26 mouse cellular contexts compared by ENCODE assay signal in genomic region chr11:34257548-34258189, GRCm38 (mm10). TPM values are rescaled to one million over a fixed set of nuclear protein-coding genes. Genes with fewer than 3 reads are reported as not detected.
"Had no signal": no experiment of that assay in that cellular context is flagged by ENCODE, and none has a peak within 500 bp of the region (broad histone marks: within the 10 kb centered on the region; RNA-seq: fewer than 3 reads in every experiment).

No protein-coding gene starts in this region.

- H3K9me3 ChIP-seq: liver, embryonic 13.5 days; liver, embryonic 15.5 days; lung, embryonic 15.5 days; megakaryocyte, embryonic 14.5 days; midbrain, embryonic 13.5 days; neural tube, embryonic 13.5 days; stomach, embryonic 15.5 days had no signal

- H3K27me3 ChIP-seq: liver, embryonic 13.5 days; liver, embryonic 15.5 days; lung, embryonic 15.5 days; megakaryocyte, embryonic 14.5 days; midbrain, embryonic 13.5 days; neural tube, embryonic 13.5 days; stomach, embryonic 15.5 days had no signal

- H3K9ac ChIP-seq: liver, embryonic 13.5 days; liver, embryonic 15.5 days; liver, postnatal 0 days; lung, embryonic 15.5 days; midbrain, embryonic 13.5 days; neural tube, embryonic 13.5 days; stomach, embryonic 15.5 days had no signal

- ATAC-seq: liver, postnatal 0 days; lung, postnatal 0 days; midbrain, embryonic 13.5 days had no signal

- H3K36me3 ChIP-seq: liver, embryonic 13.5 days; liver, embryonic 15.5 days; lung, embryonic 15.5 days; midbrain, embryonic 13.5 days; neural tube, embryonic 13.5 days; stomach, embryonic 15.5 days had no signal

- H3K4me1 ChIP-seq: liver, embryonic 15.5 days; lung, embryonic 15.5 days; megakaryocyte, embryonic 14.5 days; midbrain, embryonic 13.5 days; stomach, embryonic 15.5 days had no signal

- H3K27ac ChIP-seq: liver, embryonic 13.5 days; liver, embryonic 15.5 days; lung, embryonic 15.5 days; macrophage; midbrain, embryonic 13.5 days; neural tube, embryonic 13.5 days; stomach, embryonic 15.5 days; stomach, postnatal 0 days had no signal

- DNase-seq: liver, embryonic 13.5 days; liver, postnatal 0 days; lung, adult 2 months; lung, postnatal 14 days; lung, postnatal 36 days; right cerebral cortex, postnatal 14 days; thymus, adult 2 months; thymus, postnatal 25 days; thymus, postnatal 4 days had no signal

- H3K4me2 ChIP-seq: liver, embryonic 11.5 days; liver, embryonic 13.5 days; liver, embryonic 15.5 days; lung, embryonic 15.5 days; midbrain, embryonic 13.5 days; neural tube, embryonic 13.5 days; stomach, embryonic 15.5 days had no signal

- H3K4me3 ChIP-seq: liver, embryonic 13.5 days; liver, embryonic 15.5 days; lung, embryonic 15.5 days; megakaryocyte, embryonic 14.5 days; midbrain, embryonic 13.5 days; neural tube, embryonic 13.5 days; stomach, embryonic 15.5 days had no signal

RNA-seq across cellular contexts. Expression of gene Foxi1, which starts 49.8 kb away (rescaled TPM):
- total RNA-seq: megakaryocyte progenitor cell, adult 5-6 weeks; monocyte, adult 5-6 weeks; neutrophil, adult 5-6 weeks had no signal
- polyA plus RNA-seq: liver, embryonic 11.5 days; liver, embryonic 13.5 days; liver, embryonic 15.5 days; liver, postnatal 0 days; lung, embryonic 15.5 days; lung, postnatal 0 days; macrophage; midbrain, embryonic 13.5 days; midbrain, postnatal 0 days; neural tube, embryonic 13.5 days; spleen, adult 2 months; stomach, embryonic 15.5 days; stomach, postnatal 0 days; testis, adult 2 months; urinary bladder, adult 2 months had no signal

RNA-seq across cellular contexts. Expression of gene Fam196b, which starts 57.0 kb away (rescaled TPM):
- total RNA-seq: megakaryocyte progenitor cell, adult 5-6 weeks had no signal
- polyA plus RNA-seq: macrophage had no signal
